Mouse (Mus musculus) heart, embryonic 12.5 days (tissue): ENCODE results near the gene Becn1. TPM values are rescaled to one million over a fixed set of nuclear protein-coding genes. Genes with fewer than 3 reads are reported as not detected.
A peak's percentile ranks its signal among the peaks of the same experiment; 100 is the strongest.
"Not testable (repeated sequence)": the region's sequence is repeated elsewhere in the genome, so short reads cannot be mapped to it uniquely, and the experiment has no call there.

ENCODE experiments used
- ATAC-seq: fragments of 200-750 bp; cut with Nextera tagmentation; 2 replicates; pipeline ENCODE4 v1.8.0; 2017; ENCODE audit warnings: moderate TSS enrichment, moderate library complexity; ENCODE audit not compliant: insufficient number of reproducible peaks, low FRiP score
- H3K27ac ChIP-seq: fragments of 300-500 bp; sonication (generic); 2 replicates; pipeline ENCODE4 v1.5.1; 2016; ENCODE audit warnings: mild to moderate bottlenecking, moderate library complexity; ENCODE audit not compliant: poor library complexity, severe bottlenecking
- H3K27me3 ChIP-seq: fragments of 300-500 bp; sonication (generic); replicated peaks from 2 replicates; pipeline ENCODE4 v1.6.1; 2016; ENCODE audit warnings: mild to moderate bottlenecking, moderate library complexity
- H3K36me3 ChIP-seq: fragments of 300-500 bp; sonication (generic); 2 replicates; pipeline ENCODE4 v1.6.1; 2016; ENCODE audit warnings: mild to moderate bottlenecking, moderate library complexity
- H3K4me1 ChIP-seq: fragments of 300-500 bp; sonication (generic); replicated peaks from 2 replicates; pipeline ENCODE4 v1.6.1; 2016; ENCODE audit warnings: mild to moderate bottlenecking
- H3K4me2 ChIP-seq: fragments of 300-500 bp; sonication (generic); 2 replicates; pipeline ENCODE4 v1.6.1; 2016; ENCODE audit warnings: mild to moderate bottlenecking, moderate library complexity
- H3K4me3 ChIP-seq: fragments of 300-500 bp; sonication (generic); 2 replicates; pipeline ENCODE4 v1.5.1; 2016; ENCODE audit warnings: mild to moderate bottlenecking
- H3K9ac ChIP-seq: fragments of 300-500 bp; sonication (generic); 2 replicates; pipeline ENCODE4 v1.6.1; 2016; ENCODE audit warnings: mild to moderate bottlenecking, moderate library complexity
- H3K9me3 ChIP-seq: fragments of 300-500 bp; sonication (generic); replicated peaks from 2 replicates; pipeline ENCODE4 v1.6.1; 2016; ENCODE audit warnings: mild to moderate bottlenecking, moderate library complexity
- WGBS: fragments of 180-500 bp; shearing (Covaris S2); methylation state at CpG from one replicate; pipeline ENCODE4 v1.1.7; 2016; 5-methylcytosine and 5-hydroxymethylcytosine counted together
- polyA plus RNA-seq: library from polyadenylated mRNA; unstranded; fragments of >200 nt; fragmentation: Nextera tagmentation; extraction: Ambion mirVana; gene quantifications from 2 replicates; pipeline ENCODE4 v1.2.1, GENCODE M21; 2016

Becn1 gene
- polyA plus RNA-seq, 1 experiment from 2014 or later = 141 TPM

- WGBS = 69% methylated on average over 3 of the region's 3 CpGs
Observed at GRCm38 (mm10) chr11:101332537-101332936, 30.5 kb upstream of the Becn1 start.

GRCm38 (mm10) chr11:101330961-101331360 is 28.9 kb upstream of the Becn1 start:
- H3K4me2 ChIP-seq, H3K27ac ChIP-seq, H3K36me3 ChIP-seq, H3K4me3 ChIP-seq, H3K27me3 ChIP-seq, H3K9ac ChIP-seq, H3K9me3 ChIP-seq, ATAC-seq: not testable (repeated sequence)
- WGBS = 58% methylated on average over 6 of the region's 6 CpGs
- H3K4me1 ChIP-seq = peaks cover 11% of the 10 kb centered on the region; the same call in 1 of the 2 replicates

More at GRCm38 (mm10) chr11:101332537-101332936, 30.5 kb upstream of the Becn1 start:
- H3K9ac ChIP-seq = no peak overlapping the region
- no peak overlapping the region for H3K27ac ChIP-seq
- H3K27me3 ChIP-seq = no peaks in the 10 kb centered on the region
- H3K4me3 ChIP-seq = no peak overlapping the region
- H3K36me3 ChIP-seq = no peaks in the 10 kb centered on the region
- ATAC-seq = no peak
- no peaks in the 10 kb centered on the region for H3K9me3 ChIP-seq
- no peak overlapping the region for H3K4me2 ChIP-seq
- H3K4me1 ChIP-seq = peaks cover 14% of the 10 kb centered on the region

GRCm38 (mm10) chr11:101330371-101330924 is 28.4 kb upstream of the Becn1 start, which contains the start of gene Aoc3:
TSS of gene Aoc3 (plus strand) at chr11:101330605.
- ATAC-seq = no peak
- Histone ChIP-seq H3K36me3 (peaks cover 5% of the 10 kb centered on the region), H3K27ac (no peak within 1 kb of the TSS), H3K4me2 (no peak within 1 kb of the TSS), H3K4me3 (no peak within 1 kb of the TSS), H3K9ac (no peak within 1 kb of the TSS), H3K27me3 (no peaks in the 10 kb centered on the region), H3K9me3 (no peaks in the 10 kb centered on the region), H3K4me1 (peaks cover 11% of the 10 kb centered on the region; the same call in 1 of the 2 replicates)
- WGBS = 58% methylated on average over 7 of the region's 7 CpGs

GRCm38 (mm10) chr11:101328941-101329635 is 27.0 kb upstream of the Becn1 start:
- no peaks in the 10 kb centered on the region for H3K27me3 ChIP-seq
- no peak overlapping the region for H3K27ac ChIP-seq
- peaks cover 7% of the 10 kb centered on the region; the same call in 1 of the 2 replicates for H3K4me1 ChIP-seq
- no peak overlapping the region for H3K4me2 ChIP-seq
- peaks cover 18% of the 10 kb centered on the region for H3K36me3 ChIP-seq
- no peak for ATAC-seq
- WGBS = 75% methylated on average over 6 of the region's 6 CpGs
- H3K4me3 ChIP-seq = no peak overlapping the region
- H3K9ac ChIP-seq = no peak overlapping the region
- H3K9me3 ChIP-seq = no peaks in the 10 kb centered on the region

GRCm38 (mm10) chr11:101327311-101327710 is 25.2 kb upstream of the Becn1 start:
- H3K9ac ChIP-seq = no peak overlapping the region
- no peak overlapping the region for H3K4me3 ChIP-seq
- no peak for ATAC-seq
- no peaks in the 10 kb centered on the region for H3K27me3 ChIP-seq
- WGBS = 48% methylated on average over 3 of the region's 3 CpGs
- no peak overlapping the region for H3K27ac ChIP-seq
- H3K4me2 ChIP-seq = no peak overlapping the region
- no peaks in the 10 kb centered on the region for H3K9me3 ChIP-seq
- H3K4me1 ChIP-seq = peaks cover 7% of the 10 kb centered on the region; the same call in 1 of the 2 replicates
- peaks cover 32% of the 10 kb centered on the region for H3K36me3 ChIP-seq

GRCm38 (mm10) chr11:101326147-101326546 is 24.1 kb upstream of the Becn1 start:
- no peak overlapping the region for H3K4me2 ChIP-seq
- 85% methylated on average over 11 of the region's 11 CpGs for WGBS
- ATAC-seq = no peak

GRCm38 (mm10) chr11:101325201-101325600 is 23.1 kb upstream of the Becn1 start:
- not testable (repeated sequence) for H3K27ac ChIP-seq, H3K4me1 ChIP-seq, ATAC-seq, H3K4me3 ChIP-seq, H3K27me3 ChIP-seq, H3K9ac ChIP-seq, H3K4me2 ChIP-seq, H3K9me3 ChIP-seq
- WGBS = 93% methylated on average over 11 of the region's 11 CpGs
- H3K36me3 ChIP-seq = peaks cover 53% of the 10 kb centered on the region

More at GRCm38 (mm10) chr11:101326147-101326546, 24.1 kb upstream of the Becn1 start:
- no peak overlapping the region for H3K4me3 ChIP-seq
- H3K4me1 ChIP-seq = peaks cover 7% of the 10 kb centered on the region; the same call in 1 of the 2 replicates
- H3K9ac ChIP-seq = no peak overlapping the region
- no peak overlapping the region for H3K27ac ChIP-seq
- peaks cover 44% of the 10 kb centered on the region for H3K36me3 ChIP-seq
- H3K27me3 ChIP-seq = no peaks in the 10 kb centered on the region
- no peaks in the 10 kb centered on the region for H3K9me3 ChIP-seq

- no peak for ATAC-seq
- Histone ChIP-seq H3K4me3 (no peak within 1 kb of the TSS), H3K9ac (no peak within 1 kb of the TSS), H3K27me3 (no peaks in the 10 kb centered on the region), H3K9me3 (no peaks in the 10 kb centered on the region), H3K27ac (no peak within 1 kb of the TSS), H3K4me2 (no peak within 1 kb of the TSS), H3K4me1 (peaks cover 7% of the 10 kb centered on the region; the same call in 1 of the 2 replicates), H3K36me3 (peaks cover 58% of the 10 kb centered on the region)
- 88% methylated on average over 5 of the region's 5 CpGs for WGBS
Observed at GRCm38 (mm10) chr11:101324763-101325162, 22.7 kb upstream of the Becn1 start, which contains the start of gene Aoc2. TSS of gene Aoc2 (plus strand) at chr11:101325063.

- ATAC-seq = peak; percentile 49; the same call in 1 of the 2 replicates
- H3K4me3 ChIP-seq = no peak overlapping the region
- H3K4me2 ChIP-seq = no peak overlapping the region
- no peaks in the 10 kb centered on the region for H3K27me3 ChIP-seq
- WGBS = 11% methylated on average over 4 of the region's 4 CpGs
- H3K9me3 ChIP-seq = no peaks in the 10 kb centered on the region
- 0 out of 2 replicates have a peak, but pooled peaks cover under 1% of the 10 kb centered on the region for H3K4me1 ChIP-seq
- no peak overlapping the region for H3K27ac ChIP-seq
- peaks cover 69% of the 10 kb centered on the region for H3K36me3 ChIP-seq
- no peak overlapping the region for H3K9ac ChIP-seq
Observed at GRCm38 (mm10) chr11:101323609-101324008, 21.5 kb upstream of the Becn1 start.

- Histone ChIP-seq H3K27me3 (no peaks in the 10 kb centered on the region), H3K4me1 (peaks cover 12% of the 10 kb centered on the region), H3K4me2 (peak overlapping the region; percentile 90), H3K9me3 (no peaks in the 10 kb centered on the region), H3K36me3 (peaks cover 41% of the 10 kb centered on the region), H3K4me3 (peak overlapping the region; percentile 92), H3K27ac (peak overlapping the region; percentile 82), H3K9ac (peak overlapping the region; percentile 96)
- under 1% methylated on average over 17 of the region's 17 CpGs for WGBS
- peak; percentile 66 for ATAC-seq
Observed at GRCm38 (mm10) chr11:101316501-101316917, 14.4 kb upstream of the Becn1 start.

GRCm38 (mm10) chr11:101315665-101316500 is 13.8 kb upstream of the Becn1 start, which contains the start of gene Psme3:
TSS of gene Psme3 (plus strand) at chr11:101316213.
- H3K4me2 ChIP-seq = peak within 1 kb of the TSS; percentile 90
- H3K9ac ChIP-seq = peak within 1 kb of the TSS; percentile 96
- no peaks in the 10 kb centered on the region for H3K9me3 ChIP-seq
- peak; percentile 93 for ATAC-seq
- H3K4me1 ChIP-seq = peaks cover 12% of the 10 kb centered on the region
- H3K36me3 ChIP-seq = peaks cover 34% of the 10 kb centered on the region
- no peaks in the 10 kb centered on the region for H3K27me3 ChIP-seq
- peak within 1 kb of the TSS; percentile 82 for H3K27ac ChIP-seq
- H3K4me3 ChIP-seq = peak within 1 kb of the TSS; percentile 92
- under 1% methylated on average over 62 of the region's 62 CpGs for WGBS
